Mouse (Mus musculus) embryo, embryonic 11.5 days (tissue): ENCODE results near the gene Zswim4.

Experiments
- DNase-seq: peaks from one replicate; pipeline ENCODE4 v3.0.0-alpha.2; 2012; ENCODE audit warnings: low read depth, low spot score

The Zswim4 gene

DNA sequence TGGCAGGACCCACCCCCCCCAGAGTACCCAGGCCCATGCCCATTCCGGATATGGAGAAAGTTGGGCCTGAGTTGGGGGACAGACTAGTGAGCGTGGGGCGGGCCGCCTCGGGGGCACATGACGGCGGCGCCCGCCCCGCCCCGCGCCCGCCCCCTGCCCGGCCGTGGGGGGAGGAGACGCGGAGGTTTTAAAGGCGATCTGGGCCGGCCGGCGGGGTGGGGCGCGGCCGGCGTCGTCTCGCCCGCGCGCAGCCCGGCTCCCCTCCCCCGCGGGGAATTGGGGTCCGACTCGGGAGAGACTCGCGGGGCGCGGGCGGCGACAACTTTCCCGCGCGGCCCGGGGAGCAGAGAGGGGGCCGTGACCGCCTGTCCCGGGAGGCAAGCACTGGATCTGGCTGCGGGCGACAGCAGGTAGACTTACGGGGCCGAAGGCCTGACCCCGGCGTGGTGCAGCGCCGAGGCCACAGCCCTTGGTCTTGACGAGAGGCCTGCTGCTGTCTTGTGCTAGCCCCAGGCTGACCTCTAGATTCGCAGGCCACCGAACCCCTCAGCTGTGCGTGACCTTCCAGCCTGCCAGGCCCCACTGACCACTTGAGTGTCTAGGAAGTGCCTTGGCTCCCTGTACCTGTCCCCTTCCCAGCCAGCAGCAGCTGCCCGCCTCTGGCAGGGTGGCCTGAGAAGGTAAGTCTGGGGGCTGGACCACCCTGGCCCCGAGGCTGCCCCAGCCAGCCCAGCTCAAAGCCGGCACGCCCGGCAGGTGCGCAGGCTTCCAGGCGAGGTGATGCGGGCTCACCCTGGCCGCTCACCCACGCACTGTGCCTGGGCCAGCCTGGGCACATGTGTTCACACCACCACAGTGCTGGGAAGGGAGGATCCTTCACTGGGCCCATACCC is 36.0 kb downstream of the Zswim4 start:
- DNase-seq, result no peak

DNA sequence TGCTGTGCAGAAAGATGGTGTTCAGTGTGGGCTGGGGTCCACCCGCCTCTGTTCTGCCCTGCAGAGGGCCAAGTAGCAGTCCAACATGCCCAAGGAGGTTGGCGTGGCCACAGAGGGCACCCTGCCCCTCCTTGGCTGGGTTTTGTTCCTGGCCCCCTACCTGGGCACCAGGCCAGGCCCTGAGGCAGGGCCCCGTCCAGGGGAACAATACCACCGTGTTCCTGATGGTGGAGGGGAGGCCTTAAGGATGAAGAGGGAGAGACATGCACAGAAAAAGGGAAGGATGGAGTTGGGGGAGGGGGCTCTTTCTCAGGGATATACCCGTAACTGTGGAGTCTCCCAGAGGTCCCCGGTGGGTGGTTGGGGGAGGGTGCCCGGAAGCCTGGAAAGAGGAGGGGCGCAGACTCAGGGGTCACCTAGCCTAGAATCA is 36.7 kb downstream of the Zswim4 start:
- DNase-seq, result no peak

DNA sequence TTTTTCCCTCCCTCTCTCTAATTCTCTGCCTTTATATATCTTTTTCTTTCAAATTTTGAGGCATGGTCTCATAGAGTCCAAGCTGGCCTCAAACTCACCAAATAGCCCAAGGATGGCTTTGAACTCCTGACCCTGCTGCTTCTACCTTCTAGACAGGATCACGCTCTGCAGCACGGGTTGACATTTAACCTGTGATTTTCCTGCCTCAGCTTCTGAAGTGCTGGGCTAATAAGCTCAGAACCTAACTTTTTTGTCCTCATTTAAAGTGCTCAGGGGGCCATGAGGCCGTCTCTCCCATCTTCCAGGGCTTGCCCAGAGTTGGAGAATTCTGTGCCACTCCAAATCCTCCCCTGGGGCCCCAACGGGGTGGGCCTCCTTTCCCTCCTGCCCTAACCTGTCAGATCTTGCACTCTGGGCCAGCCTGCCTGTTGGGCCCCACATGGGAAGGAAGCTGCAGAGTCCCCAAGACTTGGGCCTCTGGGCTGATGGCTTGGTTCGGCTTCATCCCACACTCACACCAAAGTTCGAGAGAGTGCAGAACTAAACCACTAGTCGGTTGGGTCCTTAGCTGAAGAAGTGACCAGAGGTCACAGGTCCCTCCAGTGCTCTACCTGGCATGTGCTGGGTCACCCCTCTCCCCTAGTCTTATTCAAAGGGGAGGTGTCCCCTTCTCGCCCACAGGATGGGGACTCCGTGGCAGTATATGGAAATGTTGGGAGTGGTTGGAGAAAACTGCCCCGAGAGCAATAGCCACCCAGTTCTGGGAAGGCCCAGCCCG is 37.3 kb downstream of the Zswim4 start:
- no peak for DNase-seq

DNA sequence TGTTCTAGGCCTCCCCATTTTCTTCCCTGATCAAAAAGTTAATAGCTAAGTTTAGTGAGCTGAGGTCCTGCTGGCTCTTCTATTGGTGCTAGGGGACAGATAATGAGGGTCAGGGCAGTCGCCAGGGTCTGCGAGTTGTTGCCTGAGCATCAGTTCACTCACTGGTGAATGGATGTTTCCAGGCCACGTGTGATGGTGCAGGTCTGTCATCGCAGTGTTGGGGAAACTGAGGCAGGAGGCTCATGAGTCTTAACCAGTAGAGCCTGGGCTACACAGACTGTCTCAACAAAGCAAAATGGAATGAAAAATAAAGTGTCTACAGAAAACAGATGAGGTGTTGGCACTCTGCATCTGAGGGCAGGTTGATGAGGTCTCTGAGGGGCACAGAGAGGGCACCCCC is 38.0 kb downstream of the Zswim4 start:
- DNase-seq, result no peak

DNA sequence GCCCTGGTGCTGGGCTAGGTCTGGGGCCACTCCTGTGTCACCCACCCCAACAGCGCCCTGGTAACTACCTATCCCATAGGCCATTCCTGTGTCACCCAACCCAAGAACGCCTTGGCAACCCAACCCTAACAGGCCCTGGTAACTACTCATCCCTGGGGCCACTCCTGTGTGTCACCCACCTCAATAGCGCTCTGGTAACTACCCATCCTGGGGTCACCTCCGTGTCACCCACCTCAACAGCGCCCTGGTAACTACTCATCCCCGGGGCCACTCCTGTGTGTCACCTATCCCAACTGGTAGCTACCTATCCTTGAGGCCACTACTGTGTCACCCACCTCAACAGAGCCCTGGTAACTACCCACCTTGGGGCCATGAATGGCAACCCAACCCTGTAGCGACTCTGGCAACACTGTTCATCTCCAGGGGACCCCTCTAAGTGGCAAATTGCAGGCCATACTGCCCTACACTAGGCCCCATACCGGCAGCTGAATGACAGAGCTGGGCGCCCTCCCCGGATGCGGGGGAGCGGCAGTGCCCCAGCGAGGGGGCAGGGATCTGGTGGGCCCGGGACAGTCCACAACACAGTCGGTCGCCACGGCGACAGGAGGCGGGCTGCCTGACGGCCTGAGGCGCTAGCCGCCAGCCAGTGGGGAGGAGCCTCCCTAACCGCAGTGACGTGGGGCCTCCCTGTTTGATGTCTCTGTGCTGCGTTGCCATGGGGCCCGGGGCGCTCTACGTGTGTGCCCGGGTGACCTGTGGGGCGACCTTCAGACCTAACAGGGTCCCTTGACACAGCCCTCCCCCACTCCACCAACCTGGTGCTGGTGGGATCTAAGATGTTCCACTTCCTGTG is 38.7 kb downstream of the Zswim4 start:
- peak; percentile 82 for DNase-seq

DNA sequence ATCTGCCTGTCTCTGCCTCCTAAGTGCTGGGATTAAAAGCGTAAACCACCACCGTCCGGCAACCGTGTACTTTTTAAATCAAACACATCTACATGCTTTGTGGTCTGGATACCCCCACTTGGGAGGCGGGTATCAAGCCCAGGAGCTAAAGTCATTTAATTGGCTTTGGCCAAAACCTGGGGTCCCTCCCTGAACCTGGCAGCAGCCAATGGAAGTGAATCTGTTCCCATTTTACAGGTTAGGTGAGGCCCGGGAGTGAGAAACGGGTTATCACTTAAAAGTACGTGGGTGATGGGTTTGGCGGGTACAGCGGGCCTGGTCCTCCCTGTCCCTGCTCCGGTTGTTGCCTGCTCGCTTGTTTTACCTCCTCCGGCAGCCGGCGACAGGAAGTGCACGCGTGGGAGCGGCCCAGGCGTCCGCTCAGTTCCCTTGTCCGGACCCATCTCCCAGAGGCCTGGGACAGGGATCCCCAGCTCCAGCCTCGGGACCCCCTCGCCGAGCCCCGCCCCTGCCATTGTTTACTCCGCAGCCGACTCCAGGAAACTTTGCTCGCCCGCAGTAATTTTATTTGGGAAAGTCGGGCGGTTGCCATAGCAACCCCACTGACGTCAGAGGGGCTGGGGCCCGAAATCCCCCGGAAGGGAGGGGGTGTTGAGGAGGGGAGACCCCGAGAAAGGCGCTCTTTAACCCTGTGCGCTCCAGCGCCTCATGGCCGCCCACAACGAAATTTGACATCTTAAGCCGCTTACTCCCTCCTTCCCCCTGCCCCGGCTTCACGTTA is 39.5 kb downstream of the Zswim4 start:
- peak; percentile 94 for DNase-seq

DNA sequence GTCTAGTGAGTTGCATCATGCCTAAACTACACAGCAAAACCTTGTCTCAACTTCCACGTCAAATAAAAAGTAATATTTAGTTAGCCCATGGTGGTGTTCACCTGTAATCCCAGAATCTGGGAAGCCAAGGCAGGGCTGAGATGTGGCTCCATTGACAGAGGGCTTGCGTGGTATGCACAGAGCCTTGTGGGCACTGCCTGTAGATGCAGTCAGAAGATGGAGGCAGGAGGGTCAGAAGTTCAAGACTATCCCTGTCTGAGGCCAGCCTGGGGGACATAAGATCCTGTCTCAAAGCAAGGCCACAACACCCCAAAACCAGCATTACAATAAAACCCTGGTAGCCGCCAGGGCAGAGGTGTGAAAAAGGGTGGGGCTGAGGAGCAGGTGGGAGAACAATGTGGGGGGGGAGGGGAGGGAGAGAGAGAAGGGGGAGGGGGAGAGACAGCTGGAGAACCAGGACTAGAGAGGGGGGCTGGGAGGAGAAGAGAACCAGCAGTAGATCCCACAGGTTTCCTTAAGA is 42.6 kb downstream of the Zswim4 start:
- no peak for DNase-seq

DNA sequence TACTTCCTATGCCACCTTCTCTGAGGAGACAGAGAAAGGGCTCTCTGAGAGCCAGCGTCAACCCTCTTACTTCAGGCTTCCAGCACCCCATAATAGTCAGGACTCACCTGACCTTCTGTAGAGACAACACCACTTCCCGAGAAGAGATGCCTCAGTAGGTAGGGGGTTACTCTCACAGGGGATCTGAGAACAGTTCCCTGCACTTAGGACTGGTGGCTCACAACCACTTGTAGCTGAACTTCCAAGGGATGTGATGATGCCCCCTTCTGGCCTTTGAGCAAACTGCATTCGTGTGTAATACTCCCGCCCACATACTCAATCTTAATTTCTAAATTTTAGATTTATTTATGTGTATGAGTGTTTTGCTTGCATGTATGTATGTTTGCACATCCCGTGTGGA is 43.3 kb downstream of the Zswim4 start:
- no peak for DNase-seq

DNA sequence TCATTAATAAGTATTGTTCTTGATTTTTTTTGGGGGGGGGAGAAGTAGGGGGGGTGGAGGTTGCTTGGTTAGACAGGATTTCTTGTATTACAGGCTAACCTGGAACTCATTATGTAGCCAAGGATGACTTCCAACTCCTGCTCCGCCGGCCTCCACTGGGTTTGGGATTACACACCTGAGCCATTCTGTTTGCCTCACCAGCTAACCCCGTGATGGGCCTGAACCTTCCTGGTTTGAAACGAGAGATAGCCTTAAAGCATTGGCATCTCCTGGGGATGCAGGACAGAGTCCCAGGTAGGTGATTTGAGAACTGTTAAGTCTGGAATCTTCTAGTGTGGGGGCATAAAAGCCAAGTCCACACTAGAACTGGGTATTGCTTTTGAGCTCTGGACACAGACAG is 43.7 kb downstream of the Zswim4 start:
- DNase-seq, result no peak

DNA sequence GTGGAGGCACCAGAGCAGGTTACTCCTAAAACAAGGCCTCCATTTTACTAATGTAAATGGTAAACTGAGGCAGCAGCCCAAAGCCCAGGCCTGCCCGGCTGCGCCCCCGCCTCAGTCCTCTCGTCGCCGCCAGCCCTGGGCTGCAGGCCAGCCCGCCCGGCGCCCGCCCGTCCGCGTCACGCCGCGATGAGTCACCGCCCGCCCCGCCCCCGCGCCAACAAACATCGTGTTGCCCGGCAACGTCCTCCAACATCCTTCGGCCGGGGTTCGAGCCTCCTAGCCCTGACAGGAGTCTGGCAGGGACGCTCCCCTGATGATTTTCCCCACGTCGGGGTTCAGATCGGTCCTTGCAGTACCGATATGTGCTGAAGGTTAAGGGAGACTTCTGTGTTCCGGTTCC is 44.3 kb downstream of the Zswim4 start:
- DNase-seq, result no peak

DNA sequence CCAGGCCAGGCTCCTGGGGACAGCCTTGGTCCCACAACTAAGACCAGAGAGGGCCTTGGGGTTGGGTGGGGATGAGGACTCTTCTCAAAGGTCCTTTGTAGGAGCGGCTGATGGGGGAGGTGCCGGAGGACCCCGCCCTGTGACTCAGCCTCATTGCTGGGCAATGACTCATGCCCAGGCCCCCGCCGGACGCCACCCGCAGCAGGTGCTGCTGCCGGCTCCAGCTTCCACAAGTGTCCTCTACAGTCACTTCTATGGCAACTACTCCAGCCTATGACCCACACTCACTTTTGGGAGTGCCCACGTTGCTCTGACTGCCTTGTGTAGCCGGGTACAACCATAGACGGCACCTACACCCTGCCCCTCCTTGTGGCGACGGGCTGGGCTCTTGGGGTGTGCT is 44.8 kb downstream of the Zswim4 start:
- no peak for DNase-seq

DNA sequence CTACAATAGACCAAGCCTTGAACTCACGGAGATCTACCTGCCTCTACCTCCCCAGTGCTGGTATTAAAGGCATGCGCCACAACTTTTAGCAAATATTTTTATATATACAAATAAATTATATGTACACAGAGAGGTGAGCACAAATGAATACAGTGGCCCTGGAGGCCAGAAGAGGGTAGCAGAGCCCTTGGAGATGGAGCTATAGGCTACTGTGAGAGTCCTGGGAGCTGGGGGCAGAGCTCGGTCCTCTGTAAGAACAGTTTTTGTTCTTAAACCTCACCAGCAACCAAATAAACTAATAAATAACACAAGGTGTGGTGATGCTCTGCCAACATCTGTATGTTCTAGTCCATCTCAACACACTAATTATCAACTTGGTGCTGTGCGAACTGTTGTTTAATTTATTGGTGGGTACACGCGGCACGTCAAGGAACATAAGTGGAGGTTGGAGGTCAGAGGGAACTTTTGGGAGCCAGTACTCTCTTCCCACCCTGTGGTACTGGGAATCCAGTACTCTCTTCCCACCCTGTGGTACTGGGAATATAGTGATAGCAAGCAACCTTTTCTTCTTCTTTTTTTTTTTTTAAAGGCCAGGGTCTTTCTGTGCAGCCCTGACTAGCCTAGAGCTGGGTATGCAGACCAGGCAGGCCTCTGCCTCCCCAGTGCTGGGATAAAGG is 46.5 kb downstream of the Zswim4 start:
- DNase-seq, result no peak

DNA sequence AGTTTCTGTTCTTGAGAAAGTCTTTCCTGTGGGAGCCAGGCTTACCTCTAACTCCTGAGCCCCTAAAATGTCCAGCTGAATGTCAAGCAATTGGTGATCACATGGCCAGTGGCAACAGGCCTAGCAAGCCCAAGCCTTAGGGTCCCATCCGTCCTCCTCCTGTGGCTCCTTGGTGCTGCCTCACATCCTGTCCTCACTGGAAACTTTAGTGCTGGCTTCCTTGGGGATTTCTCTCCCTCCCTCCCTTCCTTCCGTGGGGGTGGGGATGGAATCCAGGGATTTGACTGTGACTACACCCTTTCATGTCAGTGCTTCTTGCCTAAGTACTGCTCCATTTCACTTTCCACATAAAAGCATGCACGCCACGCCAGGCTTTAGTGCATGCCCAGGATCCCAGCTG is 47.3 kb downstream of the Zswim4 start:
- DNase-seq, result no peak

DNA sequence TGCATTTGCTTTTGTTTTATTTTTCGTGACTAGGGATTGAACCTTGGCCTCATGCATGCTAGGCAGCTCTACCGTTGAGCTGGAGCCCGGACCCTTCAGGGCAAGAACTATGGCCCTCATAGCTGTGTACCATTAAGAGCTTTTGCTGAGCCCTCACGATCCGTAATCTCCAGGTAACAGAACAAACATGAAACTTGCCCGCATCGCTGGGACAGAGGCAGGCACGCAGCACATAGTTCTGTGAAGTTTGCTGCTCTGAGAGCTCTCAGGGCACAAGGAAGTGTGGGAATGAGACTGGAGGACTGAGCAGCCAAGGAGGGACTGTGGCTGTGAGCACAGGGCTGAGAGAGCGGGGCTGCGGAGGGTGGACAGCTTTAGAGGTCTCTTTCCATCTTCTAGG is 48.2 kb downstream of the Zswim4 start:
- DNase-seq, result no peak

DNA sequence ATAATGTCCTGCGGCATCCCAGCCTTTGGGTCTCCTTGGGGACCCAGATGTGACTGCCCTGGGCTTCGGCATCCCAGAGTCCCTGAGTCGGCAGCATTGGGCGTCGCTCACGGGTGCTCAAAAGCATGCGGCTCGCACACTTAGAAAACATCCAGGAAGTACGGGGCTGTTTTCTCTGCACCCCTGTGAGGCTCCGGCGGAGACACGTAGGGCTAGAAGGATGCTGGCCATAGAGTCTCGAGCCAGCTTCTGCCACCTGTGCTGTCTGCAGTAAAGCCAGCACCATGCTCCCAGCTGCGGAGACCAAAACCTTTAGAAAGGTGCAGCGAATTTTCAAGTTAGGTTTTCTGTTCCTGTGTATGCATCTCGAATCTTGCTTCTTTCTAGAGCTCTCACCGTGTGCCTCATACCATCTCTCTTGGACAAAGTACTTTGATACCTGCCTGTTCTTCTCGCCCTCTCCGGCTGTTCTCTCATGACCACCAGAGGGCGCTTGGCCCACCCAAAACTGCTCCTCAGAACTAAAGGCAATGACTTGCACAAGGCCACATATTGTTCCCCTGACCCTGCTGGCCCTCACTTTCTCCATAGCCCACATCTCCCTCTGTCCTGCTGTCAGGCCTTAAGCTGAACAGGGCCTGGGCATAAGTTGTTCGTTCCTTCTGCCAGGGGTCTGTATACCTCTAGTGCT is 49.6 kb downstream of the Zswim4 start:
- no peak for DNase-seq

DNA sequence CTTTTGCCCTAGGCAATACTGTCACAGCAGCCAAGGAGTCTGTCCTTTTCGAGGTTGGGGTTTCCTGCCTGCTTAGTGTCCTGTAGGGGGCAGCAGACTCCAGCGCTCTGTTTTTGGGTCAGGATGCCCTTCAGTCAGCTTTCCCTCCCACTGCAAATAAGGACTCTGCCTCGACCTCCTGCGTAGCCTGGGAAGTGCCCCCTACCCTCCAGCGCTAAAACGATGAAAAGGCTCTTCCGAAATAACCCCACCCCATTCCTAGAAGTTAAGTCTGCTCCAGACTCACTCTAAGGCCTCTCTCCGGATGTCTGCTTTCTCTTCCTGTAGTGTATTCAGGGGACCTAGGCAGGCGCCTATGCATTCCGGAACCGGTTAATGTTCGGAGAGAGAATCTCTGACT is 50.3 kb downstream of the Zswim4 start:
- DNase-seq, result no peak

DNA sequence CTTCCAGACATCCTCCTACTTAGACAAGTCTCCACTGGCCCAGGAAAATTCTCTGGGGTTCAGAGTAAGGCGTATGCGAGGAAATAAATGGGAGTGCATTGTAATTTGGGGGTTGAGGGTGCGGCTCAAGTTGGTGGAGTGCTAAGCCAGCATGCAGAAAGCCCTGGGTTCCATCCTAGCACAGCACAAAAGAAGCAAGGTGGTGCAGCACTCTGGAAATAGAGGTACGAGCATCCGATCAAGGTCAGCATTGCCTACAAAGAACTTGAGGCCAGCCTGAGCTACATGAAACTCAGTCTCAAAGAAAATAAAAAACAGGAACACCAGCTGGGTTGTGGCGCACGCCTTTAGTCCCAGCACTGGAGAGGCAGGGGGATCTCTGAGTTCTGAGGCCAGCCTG is 51.7 kb downstream of the Zswim4 start, which contains the start of gene Nanos3:
Nanos3 (minus strand) TSS at position 101 of the 400 bp plus-strand sequence.
- DNase-seq, result no peak

DNA sequence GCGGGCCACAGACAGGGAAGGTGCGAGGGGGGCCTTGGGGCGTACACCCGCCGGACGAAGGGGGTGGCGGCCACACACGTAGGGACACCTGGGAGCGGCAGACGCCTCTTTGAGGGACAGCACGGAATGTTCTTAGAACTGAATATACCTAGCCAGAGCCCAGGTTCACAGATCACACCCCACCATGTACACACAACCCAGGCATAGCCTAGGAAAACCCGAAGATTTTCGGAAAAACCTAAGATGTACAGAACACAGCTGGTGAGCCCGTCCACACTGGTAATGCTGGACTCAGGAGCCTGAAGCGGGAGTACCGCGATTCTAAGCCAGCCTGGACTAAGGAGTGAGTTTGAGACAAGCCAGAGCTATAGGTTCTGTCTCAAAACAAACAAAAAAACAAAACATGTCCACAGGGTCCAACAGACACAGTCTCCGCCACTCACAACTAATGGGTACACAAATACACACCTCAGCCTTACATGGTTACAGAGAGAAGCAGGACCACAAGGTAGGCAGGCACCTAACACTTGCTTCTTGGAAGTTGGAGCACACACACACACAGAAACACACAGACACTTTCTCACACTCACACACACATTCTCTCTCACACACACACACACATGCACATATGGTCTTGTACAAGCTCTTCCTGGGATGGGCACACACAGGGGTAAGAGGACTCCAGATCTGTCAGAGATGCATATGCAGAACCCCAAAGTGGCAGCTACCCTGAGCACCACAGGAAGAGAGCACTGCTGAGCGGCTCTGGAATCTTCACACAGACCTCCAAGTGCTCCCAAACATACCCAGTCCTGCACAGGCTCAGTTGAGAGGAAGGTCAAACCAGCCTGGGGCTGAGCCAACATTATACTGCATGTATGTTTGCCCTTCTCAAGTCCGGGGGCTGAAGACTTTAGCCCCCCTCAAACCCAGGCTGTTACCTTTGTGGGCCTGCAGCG is 52.5 kb downstream of the Zswim4 start:
- no peak for DNase-seq
